Mouse (Mus musculus) thymus, postnatal 25 days (tissue): Measurements from ENCODE around the gene Klhdc7a.

Experiments used
- DNase-seq: peaks from one replicate; pipeline ENCODE4 v3.0.0; 2022

Gene Klhdc7a

DNA sequence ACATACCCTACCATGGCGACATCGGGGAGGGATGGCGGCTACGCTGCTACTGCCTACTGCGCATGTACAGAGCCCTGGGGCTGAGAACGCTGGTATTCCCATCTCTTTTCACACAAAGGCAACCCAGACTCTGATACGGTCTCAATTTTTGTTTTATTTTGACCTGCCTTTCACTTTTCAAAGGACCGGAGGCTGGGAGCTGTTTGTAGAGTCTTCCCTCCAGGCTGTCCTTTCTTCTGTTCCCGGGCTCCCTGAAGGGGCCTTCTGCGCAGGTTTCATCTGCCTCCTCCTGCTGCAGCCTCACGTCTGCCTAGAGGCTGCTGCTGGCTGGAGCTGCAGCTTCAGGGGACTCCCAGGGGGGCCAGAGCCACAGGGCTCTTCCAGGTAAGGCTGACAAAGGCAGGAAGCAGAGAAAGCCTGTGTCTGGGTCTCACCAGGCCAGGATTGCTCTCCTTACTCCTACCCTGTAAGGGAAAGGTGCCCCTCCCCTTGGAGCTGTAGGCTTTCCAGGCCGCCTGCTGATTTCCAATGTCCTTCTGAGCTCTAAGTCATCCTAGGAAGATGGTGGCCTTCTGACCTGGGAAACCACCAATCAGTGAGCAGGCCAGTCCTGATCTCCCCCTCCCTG is 7.6 kb downstream of the Klhdc7a start:
- no peak for DNase-seq

DNA sequence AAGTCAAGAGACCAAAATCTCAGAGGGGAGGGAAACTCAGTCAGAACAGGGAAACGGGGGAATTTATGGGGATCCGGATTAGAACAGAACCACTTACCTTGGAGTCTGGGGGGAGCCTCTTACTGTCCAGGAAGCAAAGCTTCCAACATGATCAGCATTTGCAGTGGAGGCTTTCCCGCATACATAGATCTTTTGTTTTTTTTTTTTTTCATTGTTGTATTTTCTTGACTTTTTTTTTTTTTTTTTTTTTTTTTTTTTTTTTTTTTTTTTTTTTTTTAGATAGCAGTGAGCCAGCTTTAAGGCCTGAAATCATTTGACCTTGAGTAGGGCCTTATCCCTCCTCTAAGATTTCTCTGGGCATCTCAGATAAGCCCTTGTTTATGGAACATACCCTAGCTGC is 8.6 kb downstream of the Klhdc7a start:
- no peak for DNase-seq

DNA sequence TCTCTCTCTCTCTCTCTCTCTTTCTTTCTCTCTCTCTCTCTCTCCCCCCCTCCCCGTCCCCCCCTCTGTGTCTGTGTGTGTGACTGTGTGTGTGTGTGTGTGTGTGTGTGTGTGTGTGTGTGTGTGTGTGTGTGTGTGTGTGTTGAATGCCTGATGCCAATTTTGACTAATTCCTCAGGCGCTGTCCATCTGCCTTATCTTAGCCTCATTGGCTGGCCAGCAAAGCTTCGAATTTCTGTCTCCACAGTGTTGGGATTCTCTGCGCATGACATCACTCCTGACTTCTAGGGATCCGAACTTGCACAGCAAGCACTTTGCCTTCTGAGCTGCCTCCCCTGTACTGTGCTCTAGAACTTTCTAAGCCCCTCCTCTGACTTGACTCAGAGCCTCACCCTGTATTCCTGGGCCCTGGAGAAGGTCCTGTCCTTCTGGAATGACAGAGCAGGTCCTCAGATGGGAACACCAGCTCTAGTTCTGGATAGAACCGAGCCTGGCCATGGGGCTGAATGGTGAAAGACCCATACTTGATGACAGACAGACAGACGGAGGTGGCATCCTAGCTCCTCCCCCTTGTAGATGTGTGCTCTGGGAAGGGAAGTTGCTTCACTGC is 16.8 kb downstream of the Klhdc7a start:
- DNase-seq: no peak

DNA sequence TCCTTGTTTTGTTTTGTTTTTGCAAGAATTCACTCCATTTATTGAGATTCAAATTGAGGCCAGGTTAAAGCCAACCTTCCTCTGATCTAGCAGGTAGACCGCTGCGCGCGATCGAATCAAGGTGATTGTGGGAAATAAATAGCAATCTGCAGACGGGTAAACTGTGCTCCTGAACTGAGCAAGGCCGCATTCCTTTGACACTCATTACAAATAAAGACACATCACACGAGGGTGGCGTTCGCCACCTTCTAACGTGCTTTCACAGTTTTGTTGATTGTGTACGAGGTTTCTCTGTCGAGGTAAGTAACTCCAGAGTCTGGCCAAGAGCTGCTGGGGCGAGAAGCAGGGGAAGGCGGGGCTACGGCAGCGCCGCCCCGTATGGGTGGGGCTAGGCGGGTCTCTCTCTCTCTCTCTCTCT is 17.4 kb downstream of the Klhdc7a start:
- no peak for DNase-seq

DNA sequence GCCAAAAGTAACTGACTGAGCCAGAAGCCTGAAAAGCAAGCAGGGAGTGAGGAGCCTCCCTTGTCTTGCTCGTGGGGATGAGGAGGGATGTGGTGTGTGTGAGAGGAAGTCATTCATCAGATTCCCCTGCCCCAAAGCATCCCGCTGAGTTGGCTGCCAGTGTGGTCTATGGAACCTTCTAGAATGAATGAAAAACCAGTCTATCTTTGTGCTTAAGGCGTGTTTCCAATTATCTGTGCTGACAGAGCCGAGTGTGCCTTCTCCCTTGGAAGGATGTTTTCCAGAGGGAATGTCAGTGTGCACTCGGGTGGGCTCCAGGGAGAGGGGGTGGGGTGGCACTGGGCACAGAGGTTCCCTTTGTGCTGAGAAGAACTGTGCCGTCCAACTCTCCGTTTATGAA is 19.2 kb downstream of the Klhdc7a start:
- no peak for DNase-seq

DNA sequence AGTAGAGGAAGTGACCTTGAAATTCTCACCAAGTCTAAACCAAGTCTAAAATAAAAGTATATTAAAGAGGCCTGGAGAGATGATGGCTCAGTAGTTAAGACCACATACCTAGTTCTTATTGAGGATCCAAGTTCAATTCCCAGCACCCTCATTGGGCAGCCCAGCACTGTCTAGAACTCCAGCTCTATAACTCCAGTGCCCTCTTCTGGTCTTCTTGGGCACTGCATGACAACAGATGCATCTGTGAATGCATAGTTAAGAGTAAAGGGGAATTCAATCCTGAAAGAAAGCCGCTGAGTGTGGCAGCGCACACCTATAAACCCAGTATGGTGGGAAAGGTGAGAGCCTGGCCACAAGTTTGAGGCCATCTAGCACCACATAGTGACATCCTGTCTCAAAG is 20.5 kb downstream of the Klhdc7a start:
- DNase-seq: no peak

DNA sequence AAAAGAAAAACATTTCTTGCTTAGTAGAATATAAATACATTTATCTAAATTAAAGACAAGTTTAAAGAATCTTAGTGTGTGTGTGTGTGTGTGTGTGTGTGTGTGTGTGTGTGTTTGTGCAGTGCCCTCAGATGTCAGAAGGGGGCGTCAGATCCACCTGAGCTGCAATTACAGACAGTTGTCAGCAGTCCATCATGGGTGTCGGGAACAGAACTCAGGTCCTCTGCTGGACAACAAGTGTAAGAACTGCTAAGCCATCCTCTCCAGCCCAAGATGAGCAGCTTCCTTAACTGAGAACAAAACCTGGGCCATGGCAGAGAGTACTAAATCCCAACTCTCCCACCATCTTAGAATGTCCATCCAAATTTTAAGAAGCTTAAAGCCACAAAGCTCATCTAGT is 26.0 kb downstream of the Klhdc7a start:
- DNase-seq: no peak

DNA sequence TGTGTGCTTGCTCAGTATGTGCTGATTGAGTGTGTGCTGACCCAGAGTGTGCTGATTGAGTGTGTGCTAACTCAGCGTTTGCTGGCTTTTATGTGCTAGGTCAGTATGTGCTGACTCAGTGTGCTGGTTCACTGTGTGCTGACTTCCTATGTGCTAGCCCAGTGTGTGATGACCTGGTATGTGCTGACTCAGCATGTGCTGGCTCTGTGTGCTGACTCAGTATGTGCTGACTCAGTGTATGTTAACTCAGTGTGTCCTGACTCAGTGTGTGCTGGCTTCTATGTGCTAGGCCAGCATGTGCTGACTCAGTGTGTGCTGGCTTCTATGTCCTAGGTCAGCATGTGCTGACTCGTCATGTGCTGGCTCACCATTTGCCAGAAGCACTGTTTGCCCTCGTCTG is 32.3 kb downstream of the Klhdc7a start:
- no peak for DNase-seq

DNA sequence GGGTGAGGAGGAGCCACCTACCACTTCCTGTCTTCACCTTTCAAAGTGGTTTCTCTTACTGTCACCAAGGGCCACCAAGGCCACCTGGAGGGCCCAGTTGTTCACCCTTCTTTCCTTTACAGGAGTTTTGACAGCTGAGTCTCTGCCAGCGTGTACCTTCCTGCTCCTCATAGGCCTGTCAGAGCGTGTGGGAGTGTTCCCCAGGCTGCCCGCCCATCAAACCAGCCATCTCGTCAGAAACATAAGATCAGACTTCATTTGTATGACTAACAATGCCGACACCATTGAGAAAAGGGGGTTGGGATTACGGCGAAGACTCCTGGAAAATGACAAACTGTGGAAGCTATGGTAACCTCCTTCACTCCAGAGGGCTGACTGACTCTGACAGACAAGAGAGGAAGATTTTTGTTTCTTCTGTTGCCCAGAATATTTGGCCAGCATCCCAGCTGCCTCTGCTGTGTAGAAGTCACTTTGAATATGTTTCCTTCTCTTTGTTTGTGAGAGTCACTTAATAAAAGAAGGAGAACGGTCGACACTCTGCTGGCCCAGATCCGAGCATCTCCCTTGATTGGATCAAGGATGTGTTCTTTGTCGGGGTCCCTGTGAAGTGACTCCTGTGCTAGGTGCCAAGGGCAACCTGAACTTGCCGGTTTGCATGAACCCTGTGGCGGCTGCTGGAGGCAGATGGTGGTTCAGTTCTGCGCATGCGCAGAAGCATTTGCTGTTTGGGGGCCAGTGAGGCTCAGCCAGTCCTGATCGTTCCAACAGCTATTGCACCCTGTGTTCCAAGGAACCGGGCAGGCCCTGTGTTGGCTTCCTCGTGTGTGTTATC is 34.6 kb downstream of the Klhdc7a start:
- DNase-seq: no peak

DNA sequence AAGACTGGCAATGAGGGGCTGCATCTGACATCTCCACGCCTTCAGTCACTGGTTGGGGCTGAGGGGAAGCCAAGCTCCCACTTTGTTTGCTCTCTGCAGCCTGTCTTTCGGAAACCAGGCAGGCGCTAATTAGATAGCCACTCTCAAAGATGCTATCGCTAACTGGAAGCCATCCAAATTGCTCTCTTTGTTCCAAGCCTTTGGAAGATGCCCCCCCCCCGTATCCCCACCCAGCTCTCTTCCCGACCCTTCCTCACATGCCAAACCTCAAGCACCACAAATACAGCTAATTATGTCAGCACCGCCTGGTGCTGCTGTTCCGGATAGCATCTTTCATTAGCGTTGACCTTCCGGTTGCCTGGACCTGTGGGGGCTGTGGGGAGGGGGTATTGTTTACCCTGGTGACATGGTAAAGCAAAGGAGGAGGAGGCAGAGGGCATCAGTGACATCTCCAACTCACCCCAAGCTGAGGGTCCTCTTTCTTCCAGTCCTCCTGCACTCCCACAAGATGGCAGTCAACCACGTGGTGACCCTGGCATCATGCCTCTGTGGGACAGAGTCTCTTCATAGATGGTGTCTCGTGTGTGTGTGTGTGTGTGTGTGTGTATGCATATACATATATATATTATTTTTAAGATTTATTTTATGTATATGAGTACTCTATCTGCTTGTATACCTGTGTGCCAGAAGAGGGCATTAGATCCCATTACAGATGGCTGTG is 35.9 kb downstream of the Klhdc7a start:
- no peak for DNase-seq

DNA sequence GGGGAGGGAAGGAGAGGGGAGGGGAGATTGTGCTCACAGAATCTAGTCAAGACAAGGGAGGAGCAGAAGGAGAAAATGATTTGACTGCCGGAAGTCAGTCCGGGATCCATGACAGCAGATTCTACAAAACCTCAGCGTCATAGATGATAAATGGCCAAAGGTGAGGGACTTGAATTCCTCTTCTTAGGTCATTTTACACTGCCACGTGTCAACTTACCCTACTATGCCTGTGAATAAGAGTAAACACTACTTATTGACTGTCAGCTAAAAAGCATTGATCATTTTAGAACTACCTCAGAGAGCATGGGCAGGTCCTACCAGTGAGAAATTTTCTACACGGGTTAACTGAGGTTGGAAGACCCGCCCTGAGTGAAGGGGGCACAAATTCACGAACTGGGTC is 36.9 kb downstream of the Klhdc7a start:
- DNase-seq: no peak

DNA sequence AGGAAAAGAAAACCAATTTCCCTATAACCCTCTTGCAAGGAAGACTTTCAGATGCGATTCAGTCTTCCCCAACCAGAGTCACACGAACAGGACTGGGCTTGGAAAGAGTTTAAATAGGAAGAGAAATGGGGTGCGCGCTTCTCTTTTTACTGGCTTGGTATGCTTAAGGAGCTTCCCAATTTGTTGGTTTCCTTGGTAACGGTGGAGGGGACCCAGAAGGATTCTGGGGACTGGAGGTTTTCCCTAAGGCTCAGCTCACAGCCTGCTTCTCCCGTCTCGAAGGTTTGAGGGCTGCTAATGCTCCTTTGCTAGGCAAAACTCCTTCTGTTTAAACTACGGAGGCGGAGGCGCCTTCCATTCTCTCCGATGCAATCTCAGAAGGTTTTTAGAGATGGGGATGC is 41.7 kb downstream of the Klhdc7a start:
- DNase-seq: no peak

DNA sequence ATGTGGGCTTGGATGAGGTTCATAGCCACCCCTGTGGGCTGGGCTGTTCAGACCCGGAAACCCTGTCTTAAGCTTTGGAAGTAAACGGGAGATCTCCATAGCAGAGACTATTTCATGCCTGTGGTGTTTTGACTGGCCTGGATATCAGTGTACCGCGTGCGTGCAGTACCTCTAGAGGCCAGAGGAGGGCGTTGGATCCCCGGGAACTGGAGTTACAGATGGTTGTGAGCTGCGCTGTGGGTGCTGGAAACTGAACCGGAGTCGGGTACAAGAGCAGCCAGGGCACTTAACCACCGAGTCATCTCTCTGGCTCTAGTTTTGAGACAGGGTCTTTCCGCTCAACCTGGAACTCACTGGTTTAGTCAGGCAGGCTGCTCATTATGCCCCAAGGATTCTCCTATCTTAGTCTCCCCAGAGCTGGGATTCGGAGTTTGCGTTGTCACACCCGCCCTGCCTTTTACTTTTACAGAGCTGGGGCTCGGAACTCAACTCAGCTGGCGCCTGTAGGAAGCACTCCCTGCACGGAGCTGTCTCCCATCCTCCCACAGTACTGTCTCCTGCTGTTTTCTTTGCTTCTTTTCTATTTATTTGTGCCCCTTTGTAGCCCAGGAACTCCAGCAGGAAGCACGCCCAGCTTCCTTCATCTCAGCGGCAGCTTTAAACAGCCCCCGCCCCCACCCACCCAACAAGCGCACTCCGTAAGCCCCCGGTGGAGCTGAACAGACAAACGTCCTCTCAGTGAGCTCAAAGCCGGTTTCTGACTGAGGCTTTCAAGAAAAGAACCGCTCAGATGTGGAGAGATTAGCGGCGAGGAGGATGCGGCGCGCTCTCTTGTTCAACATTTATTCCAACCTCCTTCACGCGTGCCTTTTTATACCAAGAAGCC is 42.3 kb downstream of the Klhdc7a start:
- no peak for DNase-seq

DNA sequence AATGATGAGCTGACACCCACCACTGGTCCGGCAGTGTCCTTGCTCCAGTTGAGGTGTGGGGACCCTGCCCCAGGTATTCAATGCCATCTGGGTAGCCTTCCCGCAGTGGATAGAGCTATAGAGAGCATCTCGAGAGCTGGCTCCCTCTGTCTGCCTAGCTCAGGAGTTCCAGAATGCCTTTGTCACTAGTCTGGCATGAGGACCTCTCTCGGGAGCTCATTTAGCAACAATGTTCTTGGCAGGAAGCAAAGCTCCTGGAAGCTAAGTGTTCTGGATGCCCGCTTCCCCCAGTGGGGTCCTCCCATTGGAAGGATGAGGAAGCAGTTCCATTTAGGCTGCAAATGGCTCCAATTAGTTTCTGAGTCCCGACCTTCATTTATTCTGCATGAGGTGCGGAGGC is 51.1 kb downstream of the Klhdc7a start:
- no peak for DNase-seq
